In the genomic region with DNA sequence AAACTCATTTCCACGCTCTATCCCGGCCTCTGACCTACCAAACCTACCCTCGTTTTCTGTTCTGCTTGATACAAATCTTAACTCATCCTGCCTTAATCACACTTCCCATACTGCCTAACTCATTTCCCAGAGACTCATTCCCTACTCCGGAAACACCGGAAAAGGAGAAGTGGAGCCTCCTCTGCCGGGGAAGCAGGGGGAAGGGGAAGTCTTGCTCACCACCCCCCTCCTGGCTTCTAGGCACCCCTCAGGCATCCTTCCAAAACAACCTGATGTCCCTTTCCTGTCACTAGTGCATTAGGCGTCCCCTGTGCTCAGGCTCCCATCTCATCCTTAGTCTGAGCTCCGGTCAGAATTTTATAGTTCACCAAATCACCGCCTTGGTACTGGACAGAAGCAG, we compare ENCODE assay signal across 7 mouse cellular contexts. TPM values are rescaled to one million over a fixed set of nuclear protein-coding genes. Genes with fewer than 3 reads are reported as not detected.
DNase-seq lines count a peak whose midpoint lies in the region; ATAC-seq and TF ChIP-seq lines count a peak whose summit lies in the region.

No protein-coding gene starts in this region.

- DNase-seq in embryonic facial prominence, embryonic 10.5 days (ENCODE audit: low spot score), result no peak
- DNase-seq in heart, adult 11 months, result peak; percentile 99
- peak; percentile 66 for DNase-seq in lung, postnatal 0 days (ENCODE audit: low spot score)
- DNase-seq in cerebellum, adult 2 months, result no peak
- DNase-seq in right cerebral cortex, postnatal 25 days, result no peak
- no peak for DNase-seq in left cerebral cortex, postnatal 36 days (ENCODE audit: low spot score in 2 of 2)

- TF ChIP-seq POLR2A in cerebellum, adult 2 months (IDR thresholded peaks at IDR 0.05; ENCODE audit: borderline replicate concordance, insufficient read depth, low read length), result no peak

- intact Hi-C loops in left cerebral cortex, postnatal 36 days (cut with DNase I), result no loop called here

- TF ChIP-seq CTCF in lung, postnatal 0 days (IDR thresholded peaks at IDR 0.05), result no peak
- TF ChIP-seq CTCF in cerebellum, adult 2 months (IDR thresholded peaks at IDR 0.05; ENCODE audit: borderline replicate concordance, insufficient read depth, low read depth, low read length), result no peak

- ATAC-seq in intestine, embryonic 16.5 days, result no peak
- peak; percentile 21 for ATAC-seq in lung, postnatal 0 days

- peak overlapping the region; percentile 3; the same call in 1 of the 2 replicates for H3K9ac ChIP-seq in intestine, embryonic 16.5 days (ENCODE audit: low read depth, low read length)
- no peak overlapping the region for H3K9ac ChIP-seq in lung, postnatal 0 days (replicated peaks; ENCODE audit: low read depth)

- peak; percentile 40; the same call in 1 of the 2 replicates for TF ChIP-seq EP300 in lung, postnatal 0 days (IDR thresholded peaks at IDR 0.05)

- H3K9me3 ChIP-seq in embryonic facial prominence, embryonic 10.5 days, result no peaks in the 10 kb centered on the region
- H3K9me3 ChIP-seq in intestine, embryonic 16.5 days (ENCODE audit: control insufficient read depth, low read length), result no peaks in the 10 kb centered on the region
- H3K9me3 ChIP-seq in lung, postnatal 0 days (ENCODE audit: low read length), result no peaks in the 10 kb centered on the region

- peak overlapping the region; percentile 31 for H3K4me2 ChIP-seq in intestine, embryonic 16.5 days (ENCODE audit: low read depth, low read length)
- H3K4me2 ChIP-seq in lung, postnatal 0 days (replicated peaks; ENCODE audit: low read depth, low read length), result peak overlapping the region; percentile 47

- peak overlapping the region; percentile 23; the same call in 1 of the 2 replicates for H3K4me3 ChIP-seq in embryonic facial prominence, embryonic 10.5 days
- H3K4me3 ChIP-seq in intestine, embryonic 16.5 days (ENCODE audit: low read length), result no peak overlapping the region
- H3K4me3 ChIP-seq in lung, postnatal 0 days (ENCODE audit: low read depth, low read length), result peak overlapping the region; percentile 23
- no peak overlapping the region for H3K4me3 ChIP-seq in cerebellum, adult 2 months (replicated peaks; ENCODE audit: insufficient read depth, low read depth, low read length)

- H3K27me3 ChIP-seq in embryonic facial prominence, embryonic 10.5 days (replicated peaks; ENCODE audit: low read depth, poor library complexity, severe bottlenecking), result no peaks in the 10 kb centered on the region
- H3K27me3 ChIP-seq in intestine, embryonic 16.5 days (replicated peaks; ENCODE audit: control insufficient read depth, insufficient read depth, low read length), result no peaks in the 10 kb centered on the region
- no peaks in the 10 kb centered on the region for H3K27me3 ChIP-seq in lung, postnatal 0 days (replicated peaks; ENCODE audit: insufficient read depth, low read length)
- no peaks in the 10 kb centered on the region; the same call in 1 of the 2 replicates for H3K27me3 ChIP-seq in cerebellum, adult 2 months (ENCODE audit: control insufficient read depth, insufficient read depth, low read length)

- H3K4me1 ChIP-seq in embryonic facial prominence, embryonic 10.5 days, result peaks cover 46% of the 10 kb centered on the region
- H3K4me1 ChIP-seq in intestine, embryonic 16.5 days (ENCODE audit: control insufficient read depth, insufficient read depth, low read length), result peaks cover 42% of the 10 kb centered on the region
- H3K4me1 ChIP-seq in lung, postnatal 0 days (ENCODE audit: insufficient read depth, low read depth, low read length), result peaks cover 15% of the 10 kb centered on the region; the same call in 1 of the 2 replicates
- no peaks in the 10 kb centered on the region for H3K4me1 ChIP-seq in cerebellum, adult 2 months (ENCODE audit: control insufficient read depth, insufficient read depth, low read length)

- no peak overlapping the region; the same call in 1 of the 2 replicates for H3K27ac ChIP-seq in embryonic facial prominence, embryonic 10.5 days (replicated peaks)
- peak overlapping the region; percentile 20; the same call in 1 of the 2 replicates for H3K27ac ChIP-seq in intestine, embryonic 16.5 days (ENCODE audit: low read length)
- H3K27ac ChIP-seq in lung, postnatal 0 days (ENCODE audit: low read length), result peak overlapping the region; percentile 60; the same call in 1 of the 2 replicates
- no peak overlapping the region for H3K27ac ChIP-seq in cerebellum, adult 2 months (ENCODE audit: insufficient read depth, low read length)

- WGBS in embryonic facial prominence, embryonic 10.5 days, result 75% methylated on average over 9 of the region's 9 CpGs
- 64% methylated on average over 9 of the region's 9 CpGs for WGBS in intestine, embryonic 16.5 days
- WGBS in lung, postnatal 0 days, result 46% methylated on average over 9 of the region's 9 CpGs
- WGBS in cerebellum, adult 2 months, result 62% methylated on average over 9 of the region's 9 CpGs

- H3K36me3 ChIP-seq in embryonic facial prominence, embryonic 10.5 days (replicated peaks), result peaks cover 68% of the 10 kb centered on the region
- no peaks in the 10 kb centered on the region for H3K36me3 ChIP-seq in intestine, embryonic 16.5 days (ENCODE audit: control insufficient read depth, insufficient read depth, low read length)
- no peaks in the 10 kb centered on the region for H3K36me3 ChIP-seq in lung, postnatal 0 days (ENCODE audit: insufficient read depth, low read length)

RNA-seq across cellular contexts. Expression of a gene that starts 5.6 kb away (rescaled TPM):
- polyA plus RNA-seq in embryonic facial prominence, embryonic 10.5 days (2016; fragmentation: Nextera tagmentation; extraction: Ambion mirVana), result 207 and 211 TPM in 2 replicates
- polyA plus RNA-seq in intestine, embryonic 16.5 days (2015; fragmentation: Nextera tagmentation; extraction: Ambion mirVana), result 107 and 109 TPM in 2 replicates
- polyA plus RNA-seq in lung, postnatal 0 days (2015; fragmentation: Nextera tagmentation; extraction: Ambion mirVana), result 205 and 211 TPM in 2 replicates
- polyA plus RNA-seq in cerebellum, adult 2 months (2012; rRNA removed), result 92.3 and 98.4 TPM in 2 replicates
- total RNA-seq in left cerebral cortex, postnatal 36 days (2021), result 10 to 100 TPM; 33.8 to 36.2 TPM

Comparison
In these comparisons a context has a peak if more than half of its experiments do, and no peak if none do; other contexts are left out.
1. DNase-seq: peak in heart, adult 11 months (single experiment) and lung, postnatal 0 days (single experiment); none in embryonic facial prominence, embryonic 10.5 days (single experiment), cerebellum, adult 2 months (0 of 2), right cerebral cortex, postnatal 25 days (single experiment) and left cerebral cortex, postnatal 36 days (0 of 2).
2. H3K27ac ChIP-seq: peak in intestine, embryonic 16.5 days (single experiment) and lung, postnatal 0 days (single experiment); none in embryonic facial prominence, embryonic 10.5 days (single experiment) and cerebellum, adult 2 months (single experiment).
3. H3K4me3 ChIP-seq: peak in embryonic facial prominence, embryonic 10.5 days (single experiment) and lung, postnatal 0 days (single experiment); none in intestine, embryonic 16.5 days (single experiment) and cerebellum, adult 2 months (single experiment).